Comparison of ENCODE assay signal across 13 mouse cellular contexts in genomic region chr6:88794561-88794971, GRCm38 (mm10). TPM values are rescaled to one million over a fixed set of nuclear protein-coding genes. Genes with fewer than 3 reads are reported as not detected.
DNase-seq lines count a peak whose midpoint lies in the region; ATAC-seq lines count a peak whose summit lies in the region.
"Had no signal": no experiment of that assay in that cellular context is flagged by ENCODE, and none has a peak within 500 bp of the region (broad histone marks: within the 10 kb centered on the region; RNA-seq: fewer than 3 reads in every experiment).

No protein-coding gene starts in this region.

- 71% methylated on average over 14 of the region's 14 CpGs for WGBS in hindbrain, embryonic 13.5 days
- 54% methylated on average over 14 of the region's 14 CpGs for WGBS in hindbrain, embryonic 16.5 days

- H3K4me1 ChIP-seq in hindbrain, embryonic 13.5 days (replicated peaks), result peaks cover 41% of the 10 kb centered on the region
- peaks cover 27% of the 10 kb centered on the region for H3K4me1 ChIP-seq in hindbrain, embryonic 16.5 days (ENCODE audit: control insufficient read depth, insufficient read depth, low read depth, low read length)

- H3K9me3 ChIP-seq in hindbrain, embryonic 13.5 days, result no peaks in the 10 kb centered on the region
- no peaks in the 10 kb centered on the region for H3K9me3 ChIP-seq in hindbrain, embryonic 16.5 days (ENCODE audit: control insufficient read depth, low read length)
- H3K9me3 ChIP-seq: heart, embryonic 15.5 days; midbrain, embryonic 10.5 days had no signal

- no peaks in the 10 kb centered on the region for H3K36me3 ChIP-seq in hindbrain, embryonic 13.5 days
- no peaks in the 10 kb centered on the region for H3K36me3 ChIP-seq in hindbrain, embryonic 16.5 days (ENCODE audit: control insufficient read depth, insufficient read depth, low read length)
- H3K36me3 ChIP-seq: heart, embryonic 15.5 days; midbrain, embryonic 10.5 days had no signal

- no peak overlapping the region for H3K9ac ChIP-seq in hindbrain, embryonic 13.5 days
- no peak overlapping the region for H3K9ac ChIP-seq in hindbrain, embryonic 16.5 days (ENCODE audit: low read depth, low read length)
- H3K9ac ChIP-seq: heart, embryonic 15.5 days; liver, embryonic 14.5 days had no signal

- peak; percentile 73 to 85 for DNase-seq in adrenal gland, adult (ENCODE audit: inconsistent age in 2 of 2, low spot score in 1 of 2)
- no peak for DNase-seq in adrenal gland, postnatal 25 days
- DNase-seq in adrenal gland, postnatal 14 days, result peak; percentile 60
- DNase-seq in cerebellum, postnatal 25 days, result peak; percentile 57
- DNase-seq in spleen, postnatal 10 days (ENCODE audit: low spot score in 2 of 2), result no peak
- DNase-seq in embryo, embryonic 10.5 days (ENCODE audit: low spot score), result no peak
- DNase-seq: heart, adult 11 months; layer of hippocampus, postnatal 36 days had no signal

- H3K27ac ChIP-seq in hindbrain, embryonic 13.5 days, result 0 out of 2 replicates have a peak overlapping the region, but pooled peaks have one; percentile 9
- no peak overlapping the region for H3K27ac ChIP-seq in hindbrain, embryonic 16.5 days (ENCODE audit: low read depth, low read length)
- H3K27ac ChIP-seq: heart, embryonic 15.5 days; liver, embryonic 14.5 days; midbrain, embryonic 10.5 days had no signal

- H3K4me2 ChIP-seq in hindbrain, embryonic 13.5 days, result no peak overlapping the region
- H3K4me2 ChIP-seq in hindbrain, embryonic 16.5 days (ENCODE audit: low read length), result no peak overlapping the region
- H3K4me2 ChIP-seq: heart, embryonic 15.5 days had no signal

- ATAC-seq in hindbrain, embryonic 13.5 days (ENCODE audit: low FRiP score), result no peak
- ATAC-seq in hindbrain, embryonic 16.5 days, result no peak

- H3K27me3 ChIP-seq in hindbrain, embryonic 13.5 days, result no peaks in the 10 kb centered on the region
- no peaks in the 10 kb centered on the region for H3K27me3 ChIP-seq in hindbrain, embryonic 16.5 days (replicated peaks; ENCODE audit: control insufficient read depth, insufficient read depth, low read length)
- H3K27me3 ChIP-seq: heart, embryonic 15.5 days had no signal

- H3K4me3 ChIP-seq in hindbrain, embryonic 13.5 days, result no peak overlapping the region
- no peak overlapping the region for H3K4me3 ChIP-seq in hindbrain, embryonic 16.5 days (ENCODE audit: low read length)
- H3K4me3 ChIP-seq: heart, embryonic 15.5 days; midbrain, embryonic 10.5 days had no signal

RNA-seq across cellular contexts. Expression of gene Abtb1, which starts 47.2 kb away (rescaled TPM):
- total RNA-seq in adrenal gland, postnatal 25 days (2021), result 40.6 and 43.0 TPM in 2 replicates
- 36.3 and 38.2 TPM in 2 replicates for polyA plus RNA-seq in hindbrain, embryonic 13.5 days (2015; fragmentation: Nextera tagmentation; extraction: Ambion mirVana)
- polyA plus RNA-seq in hindbrain, embryonic 16.5 days (2015; fragmentation: Nextera tagmentation; extraction: Ambion mirVana), result 37.7 and 39.4 TPM in 2 replicates
- 22.7 and 30.5 TPM in 2 replicates for total RNA-seq in adrenal gland, postnatal 14 days (2021)

Comparison
In these comparisons a context has a peak if more than half of its experiments do, and no peak if none do; other contexts are left out.
1. DNase-seq: peak in adrenal gland, adult (2 of 2), adrenal gland, postnatal 14 days (single experiment) and cerebellum, postnatal 25 days (2 of 2); none in adrenal gland, postnatal 25 days (single experiment), spleen, postnatal 10 days (0 of 2) and embryo, embryonic 10.5 days (single experiment).